Mouse (Mus musculus) spleen, postnatal 36 days (tissue): ENCODE measurements around the gene Ddx56.
A peak's percentile ranks its signal among the peaks of the same experiment; 100 is the strongest.
"Not testable (repeated sequence)": the region's sequence is repeated elsewhere in the genome, so short reads cannot be mapped to it uniquely, and the experiment has no call there.

Experiments used
- DNase-seq, 2 experiments: peaks; one replicate each; pipeline ENCODE4 v3.0.0; 2022; ENCODE audit warnings: low spot score in 2 of 2, mixed read lengths in 1 of 2

Gene Ddx56

DNA sequence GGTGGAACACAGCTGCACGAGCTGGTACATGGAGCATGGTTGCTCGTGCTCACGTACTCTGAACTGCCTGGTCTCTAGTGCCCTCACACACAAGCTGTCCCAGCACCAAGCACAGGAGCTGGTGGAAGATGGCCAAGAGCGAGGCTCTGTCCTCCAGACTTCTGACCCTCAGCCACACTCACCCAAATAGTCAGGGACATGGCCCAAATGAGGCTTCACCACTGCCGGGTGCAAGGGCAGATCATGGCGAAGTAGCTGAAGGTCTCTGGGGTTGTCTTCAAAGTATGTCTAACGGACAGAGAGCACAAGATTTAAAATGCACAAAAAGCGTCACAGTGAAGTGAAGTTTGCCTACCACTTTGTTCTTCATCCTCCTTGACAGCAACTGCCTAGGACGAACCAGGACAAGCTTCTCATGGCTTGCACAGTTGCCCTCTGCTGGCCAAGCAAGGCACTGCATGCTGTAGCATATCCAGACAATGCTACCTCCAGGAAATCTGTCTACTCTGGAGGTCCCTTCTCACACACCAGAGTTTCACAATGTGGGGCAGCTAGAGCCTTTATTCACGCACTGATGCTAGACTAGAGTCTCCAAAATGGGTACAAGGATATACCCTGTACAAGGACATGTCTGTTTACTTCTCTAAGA lies 6.0 kb downstream of the Ddx56 start:
- DNase-seq: peak; percentile 32 to 34

DNA sequence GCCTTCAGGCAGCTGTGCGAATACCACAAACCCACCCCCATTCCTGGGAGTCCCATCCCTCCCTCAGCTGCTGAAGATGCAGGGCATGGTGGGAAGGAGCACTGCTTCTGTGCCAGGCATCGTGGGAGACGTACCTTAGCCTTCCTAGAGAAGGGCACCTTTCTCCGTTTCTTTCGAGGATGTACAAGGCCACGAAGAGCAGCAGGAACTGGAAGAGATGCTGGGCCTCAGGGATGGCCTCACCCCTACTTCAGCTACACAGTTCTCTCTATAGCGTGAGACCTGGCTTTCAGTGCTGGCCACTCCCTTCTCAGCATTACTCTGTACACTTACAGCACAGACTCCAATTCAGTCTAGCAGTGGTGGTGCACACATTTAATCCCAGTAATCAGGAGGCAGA lies 8.2 kb downstream of the Ddx56 start:
- no peak for DNase-seq

GRCm38 (mm10) chr11:6256490-6257072 lies 11.0 kb downstream of the Ddx56 start:
- no peak for DNase-seq

DNA sequence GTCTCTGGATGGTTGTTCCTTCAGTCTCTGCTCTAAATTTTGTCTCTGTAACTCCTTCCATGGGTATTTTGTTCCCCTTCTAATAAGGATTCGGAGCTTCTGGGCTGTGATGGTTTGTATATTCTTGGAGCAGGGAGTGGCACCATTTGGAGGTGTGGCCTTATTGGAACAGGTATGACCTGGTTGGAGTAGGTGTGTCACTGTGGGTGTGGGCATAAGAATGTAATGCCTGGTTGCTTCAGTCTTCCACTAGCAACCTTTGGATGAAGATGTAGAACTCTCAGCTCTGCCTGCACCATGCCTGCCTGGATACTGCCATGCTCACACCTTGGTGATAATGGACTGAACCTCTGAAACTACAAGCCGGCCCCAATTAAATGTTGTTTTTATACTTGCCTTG lies 13.0 kb downstream of the Ddx56 start:
- DNase-seq: not testable (repeated sequence)

GRCm38 (mm10) chr11:6252824-6253223 lies 14.7 kb downstream of the Ddx56 start:
- no peak for DNase-seq

DNA sequence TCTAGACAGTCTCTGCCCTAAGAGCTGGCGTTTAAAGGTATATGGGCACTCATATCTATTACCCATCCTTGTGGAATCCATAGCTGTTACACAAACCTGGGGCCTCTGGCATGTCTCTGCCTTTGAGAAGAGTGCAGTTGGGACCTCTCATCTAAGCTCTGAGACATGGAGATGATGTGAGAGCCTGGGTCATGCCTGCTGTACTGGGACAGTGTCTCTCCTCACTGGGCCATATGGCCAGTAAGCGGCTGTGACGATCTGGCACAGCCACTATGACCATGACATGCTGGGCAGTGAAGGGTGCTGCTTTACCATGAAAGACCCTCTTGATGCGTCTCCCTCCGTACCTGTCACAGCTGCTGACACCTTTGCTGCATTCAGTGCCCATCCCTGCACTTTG lies 15.3 kb downstream of the Ddx56 start:
- no peak for DNase-seq

DNA sequence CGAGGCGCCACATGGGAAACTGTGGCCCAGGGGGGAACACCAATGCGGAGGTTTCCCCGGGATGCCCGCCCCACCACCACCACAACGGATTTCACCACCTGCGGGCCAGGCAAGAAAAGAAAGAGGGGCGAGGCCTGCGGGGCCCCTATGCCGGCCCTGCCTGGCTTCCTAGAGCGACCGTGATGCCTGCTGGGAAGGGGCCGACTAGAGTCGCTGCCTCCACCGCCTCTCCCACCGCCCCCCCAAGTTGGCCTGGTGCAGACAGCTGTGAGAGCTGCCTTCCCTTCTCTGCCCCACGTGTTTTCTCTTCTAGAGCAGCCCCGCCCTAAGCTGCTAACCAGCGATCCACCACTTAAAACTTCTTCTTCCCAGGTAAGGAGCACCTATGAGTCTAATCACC lies 22.9 kb downstream of the Ddx56 start:
- no peak for DNase-seq

GRCm38 (mm10) chr11:6233025-6233424 lies 34.5 kb downstream of the Ddx56 start:
- DNase-seq: no peak

GRCm38 (mm10) chr11:6230012-6230411 lies 37.6 kb downstream of the Ddx56 start, which contains the start of gene Npc1l1:
Npc1l1 (minus strand) TSS chr11:6230143.
- no peak for DNase-seq

GRCm38 (mm10) chr11:6224541-6225229 lies 42.9 kb downstream of the Ddx56 start:
- no peak for DNase-seq

DNA sequence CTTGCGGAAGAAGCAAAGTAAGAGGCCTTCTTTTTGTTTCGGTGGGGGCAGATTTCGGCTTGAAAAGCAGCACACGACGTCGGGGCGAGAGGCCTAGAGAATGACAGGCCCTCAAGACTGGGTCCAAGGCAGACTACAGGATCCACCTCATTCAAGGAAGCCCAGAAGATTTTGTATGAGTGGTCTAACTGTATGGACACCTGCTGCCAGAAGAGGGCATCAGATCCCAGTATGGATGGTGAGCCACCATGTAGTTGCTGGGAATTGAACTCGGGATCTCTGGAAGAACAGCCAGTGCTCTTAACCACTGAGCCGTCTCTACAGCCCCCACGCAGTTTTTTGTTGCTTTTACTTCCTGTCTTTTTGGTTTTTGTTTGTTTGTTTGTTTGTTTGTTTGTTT lies 45.4 kb downstream of the Ddx56 start:
- no peak for DNase-seq

GRCm38 (mm10) chr11:6219967-6220366 lies 47.6 kb downstream of the Ddx56 start:
- no peak for DNase-seq

GRCm38 (mm10) chr11:6218189-6218896 lies 49.2 kb downstream of the Ddx56 start:
- DNase-seq: no peak

DNA sequence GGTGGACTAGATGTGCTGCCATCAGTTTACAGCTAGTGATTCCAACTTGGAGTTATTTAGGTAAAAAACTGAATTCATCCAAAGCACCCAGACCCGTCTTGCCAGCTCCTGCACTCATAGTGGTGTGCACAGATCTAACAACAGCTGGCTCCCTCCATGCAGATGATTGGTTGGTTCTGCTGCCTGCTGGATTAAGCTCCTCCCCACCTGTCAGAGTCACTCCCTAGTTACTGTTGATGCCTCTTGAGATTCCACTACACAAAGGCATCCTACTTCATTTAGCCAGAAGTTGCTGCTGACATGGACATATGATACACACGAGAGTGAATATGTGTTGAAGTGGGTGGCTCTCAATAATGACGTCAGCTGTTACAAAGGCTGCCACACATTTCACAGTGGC lies 50.7 kb downstream of the Ddx56 start:
- DNase-seq: no peak
